Mouse (Mus musculus) bone marrow, adult 2 months (tissue): ENCODE measurements around the gene Pex11a.
"Not testable (repeated sequence)": the region's sequence is repeated elsewhere in the genome, so short reads cannot be mapped to it uniquely, and the experiment has no call there.

Experiments used
- CTCF ChIP-seq: fragments of 200-500 bp; IDR thresholded peaks from 2 replicates; pipeline ENCODE4 v1.5.1; 2011; ENCODE audit warnings: low read length, control low read depth; ENCODE audit not compliant: control insufficient read depth, insufficient read depth
- POLR2A ChIP-seq: fragments of 200-500 bp; IDR thresholded peaks from 2 replicates; pipeline ENCODE4 v1.6.1; 2011; ENCODE audit warnings: low read depth, mild to moderate bottlenecking, control low read depth, low read length, borderline replicate concordance; ENCODE audit not compliant: control insufficient read depth

DNA sequence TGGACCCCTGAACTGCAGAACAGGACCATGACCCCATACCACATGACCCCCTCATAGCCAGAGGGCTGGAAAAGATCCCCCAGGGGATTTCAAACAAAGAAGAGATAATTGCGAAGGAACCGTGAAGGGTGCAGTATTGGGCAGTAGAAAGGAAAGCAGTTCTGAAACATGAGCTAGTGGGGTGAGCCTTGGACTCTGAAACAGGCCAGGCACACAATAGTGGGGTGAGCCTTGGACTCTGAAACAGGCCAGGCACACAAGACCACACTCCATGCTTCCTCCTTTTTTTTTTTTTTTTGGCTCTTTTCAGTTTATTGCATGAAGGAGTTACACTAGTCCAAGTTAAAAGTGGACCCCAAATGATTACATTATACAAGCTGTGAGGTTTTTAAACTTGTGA is 46.9 kb upstream of the Pex11a start:
- not testable (repeated sequence) for TF ChIP-seq CTCF, POLR2A
